Mouse (Mus musculus) liver, embryonic 12.5 days (tissue): ENCODE measurements around the gene Tceal9. TPM values are rescaled to one million over a fixed set of nuclear protein-coding genes. Genes with fewer than 3 reads are reported as not detected.

Experiments
- ATAC-seq: fragments of 200-750 bp; cut with Nextera tagmentation; 2 replicates; pipeline ENCODE4 v1.8.0; 2017; ENCODE audit warnings: moderate number of reproducible peaks, mild to moderate bottlenecking, moderate library complexity
- H3K27ac ChIP-seq: fragments of 300-500 bp; sonication (generic); 2 replicates; pipeline ENCODE4 v1.5.1; 2016; ENCODE audit warnings: mild to moderate bottlenecking
- H3K27me3 ChIP-seq: fragments of 300-500 bp; sonication (generic); replicated peaks from 2 replicates; pipeline ENCODE4 v1.6.1; 2016; ENCODE audit warnings: mild to moderate bottlenecking, moderate library complexity
- H3K36me3 ChIP-seq: fragments of 300-500 bp; sonication (generic); 2 replicates; pipeline ENCODE4 v1.6.1; 2016; ENCODE audit warnings: mild to moderate bottlenecking, moderate library complexity
- H3K4me1 ChIP-seq: fragments of 300-500 bp; sonication (generic); 2 replicates; pipeline ENCODE4 v1.6.1; 2016
- H3K4me2 ChIP-seq: fragments of 300-500 bp; sonication (generic); 2 replicates; pipeline ENCODE4 v1.6.1; 2016; ENCODE audit warnings: mild to moderate bottlenecking, moderate library complexity
- H3K4me3 ChIP-seq: fragments of 300-500 bp; sonication (generic); 2 replicates; pipeline ENCODE4 v1.5.1; 2016; ENCODE audit warnings: mild to moderate bottlenecking, moderate library complexity
- H3K9ac ChIP-seq: fragments of 300-500 bp; sonication (generic); 2 replicates; pipeline ENCODE4 v1.6.1; 2016; ENCODE audit warnings: mild to moderate bottlenecking, moderate library complexity
- H3K9me3 ChIP-seq: fragments of 300-500 bp; sonication (generic); replicated peaks from 2 replicates; pipeline ENCODE4 v1.6.1; 2016; ENCODE audit warnings: mild to moderate bottlenecking, moderate library complexity
- WGBS: fragments of 180-500 bp; shearing (Covaris S2); methylation state at CpG from one replicate; pipeline ENCODE4 v1.1.7; 2016; ENCODE audit not compliant: insufficient replicate concordance; 5-methylcytosine and 5-hydroxymethylcytosine counted together
- polyA plus RNA-seq: library from polyadenylated mRNA; unstranded; fragments of >200 nt; fragmentation: Nextera tagmentation; extraction: Ambion mirVana; gene quantifications from 2 replicates; pipeline ENCODE4 v1.2.1, GENCODE M21; 2016

Gene Tceal9
- polyA plus RNA-seq, 1 experiment from 2014 or later, result 224 TPM

GRCm38 (mm10) chrX:136275386-136275785 is 30.5 kb downstream of the Tceal9 start:
- no peak overlapping the region for H3K4me3 ChIP-seq
- no peak overlapping the region for H3K9ac ChIP-seq
- H3K27me3 ChIP-seq, result peaks cover 4% of the 10 kb centered on the region; the same call in 1 of the 2 replicates
- ATAC-seq, result no peak
- no peak overlapping the region for H3K4me2 ChIP-seq
- peaks cover 7% of the 10 kb centered on the region; the same call in 1 of the 2 replicates for H3K36me3 ChIP-seq
- 34% methylated on average over 3 of the region's 3 CpGs for WGBS
- H3K27ac ChIP-seq, result no peak overlapping the region
- H3K4me1 ChIP-seq, result 0 out of 2 replicates have a peak, but pooled peaks cover 3% of the 10 kb centered on the region
- H3K9me3 ChIP-seq, result no peaks in the 10 kb centered on the region

DNA sequence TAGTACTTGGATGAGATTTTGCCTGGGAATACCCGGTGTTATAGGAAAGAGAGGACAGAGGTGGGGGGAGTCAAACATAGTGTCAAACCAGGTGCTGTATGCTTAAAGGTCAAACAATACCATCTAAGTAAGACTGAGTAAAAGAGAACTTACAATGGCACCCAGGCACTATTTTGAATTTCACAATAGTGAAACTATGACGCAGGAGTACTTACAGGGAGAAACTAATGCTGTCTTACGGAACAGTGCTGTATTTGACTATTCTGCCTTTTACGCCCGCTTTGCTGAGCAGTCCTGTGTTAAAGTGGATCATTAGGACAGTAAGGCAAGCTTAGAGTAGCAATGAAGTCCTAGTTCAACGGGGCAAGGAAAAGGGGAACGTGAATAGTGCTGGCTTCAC is 32.7 kb downstream of the Tceal9 start:
- Histone ChIP-seq H3K9me3 (no peaks in the 10 kb centered on the region), H3K9ac (no peak overlapping the region), H3K27ac (no peak overlapping the region), H3K36me3 (no peaks in the 10 kb centered on the region), H3K27me3 (peaks cover 4% of the 10 kb centered on the region; the same call in 1 of the 2 replicates), H3K4me3 (no peak overlapping the region), H3K4me2 (no peak overlapping the region), H3K4me1 (no peaks in the 10 kb centered on the region)
- 66% methylated on average over 7 of the region's 7 CpGs for WGBS
- no peak for ATAC-seq

DNA sequence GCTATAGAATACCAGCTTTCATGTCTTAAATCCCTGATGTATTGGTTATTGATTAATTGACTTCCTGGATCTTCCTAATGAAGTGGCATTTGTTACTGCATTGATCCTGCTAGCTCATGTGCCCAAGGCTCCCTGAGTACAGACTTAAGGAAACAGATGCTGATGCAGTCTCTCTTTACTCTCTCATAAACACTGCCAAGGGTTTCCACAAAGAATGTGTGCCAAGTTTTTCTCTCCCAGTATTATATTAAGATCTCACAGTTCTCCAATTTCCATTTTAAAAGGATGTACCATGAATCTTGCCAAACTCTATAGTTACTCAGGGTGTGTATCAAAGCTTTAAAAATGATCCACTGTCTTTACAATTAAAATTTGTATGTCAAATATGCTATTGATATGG is 33.5 kb downstream of the Tceal9 start:
- H3K4me3 ChIP-seq, result no peak overlapping the region
- H3K36me3 ChIP-seq, result no peaks in the 10 kb centered on the region
- H3K27me3 ChIP-seq, result peaks cover 4% of the 10 kb centered on the region; the same call in 1 of the 2 replicates
- no peaks in the 10 kb centered on the region for H3K4me1 ChIP-seq
- H3K9ac ChIP-seq, result no peak overlapping the region
- no peaks in the 10 kb centered on the region for H3K9me3 ChIP-seq
- ATAC-seq, result no peak
- no peak overlapping the region for H3K27ac ChIP-seq
- no peak overlapping the region for H3K4me2 ChIP-seq

DNA sequence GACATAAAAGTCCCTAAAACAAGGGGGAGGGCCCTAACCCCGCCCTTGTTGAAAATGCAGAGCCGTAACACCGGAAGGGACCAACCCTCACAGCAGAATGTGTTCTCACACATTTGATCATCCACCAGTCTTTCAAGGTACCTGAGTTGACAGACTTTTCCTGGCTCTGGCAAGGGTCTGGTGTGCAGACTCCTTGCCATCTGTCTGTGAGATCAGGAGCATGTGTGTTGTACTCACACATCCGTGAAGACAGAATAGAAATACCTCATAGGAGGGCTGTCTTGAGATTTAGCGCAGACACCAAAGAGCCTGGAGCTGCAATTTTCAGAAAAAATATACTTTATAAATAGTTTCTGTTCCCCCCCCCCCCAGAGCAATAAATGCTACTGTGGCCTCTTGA is 34.5 kb downstream of the Tceal9 start:
- no peak for ATAC-seq
- Histone ChIP-seq H3K4me2 (no peak overlapping the region), H3K4me3 (no peak overlapping the region), H3K27ac (no peak overlapping the region), H3K9ac (no peak overlapping the region), H3K9me3 (no peaks in the 10 kb centered on the region), H3K36me3 (no peaks in the 10 kb centered on the region), H3K27me3 (peaks cover 4% of the 10 kb centered on the region; the same call in 1 of the 2 replicates), H3K4me1 (no peaks in the 10 kb centered on the region)
- WGBS, result 76% methylated on average over 5 of the region's 5 CpGs

DNA sequence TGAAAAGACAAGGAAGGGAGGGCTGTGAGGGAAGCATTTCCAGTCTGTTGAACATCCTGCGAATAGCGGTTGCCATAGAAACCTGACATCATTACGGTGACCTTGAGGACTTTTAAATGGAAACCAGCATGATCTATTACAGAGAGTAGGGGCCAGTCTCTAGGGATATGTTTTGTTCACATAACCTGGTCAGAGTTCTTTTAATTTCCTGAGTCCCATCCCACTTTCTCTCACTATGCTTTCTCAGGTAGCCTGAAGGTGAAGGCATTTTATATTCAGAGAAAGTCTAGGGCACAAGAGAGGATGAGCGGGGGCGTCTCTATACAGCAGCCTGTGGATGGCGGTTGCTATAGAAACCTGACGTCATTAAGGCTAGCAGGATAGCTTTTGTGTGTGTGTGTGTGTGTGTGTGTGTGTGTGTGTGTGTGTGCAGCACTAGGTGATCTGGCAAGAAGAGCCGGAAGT is 46.0 kb downstream of the Tceal9 start:
- H3K4me1 ChIP-seq, result no peaks in the 10 kb centered on the region
- H3K36me3 ChIP-seq, result no peaks in the 10 kb centered on the region
- H3K9ac ChIP-seq, result no peak overlapping the region
- H3K27ac ChIP-seq, result no peak overlapping the region
- no peak overlapping the region for H3K4me2 ChIP-seq
- no peaks in the 10 kb centered on the region for H3K27me3 ChIP-seq
- WGBS, result 41% methylated on average over 8 of the region's 8 CpGs
- H3K4me3 ChIP-seq, result no peak overlapping the region
- no peaks in the 10 kb centered on the region for H3K9me3 ChIP-seq
- no peak for ATAC-seq

Other genes starting within 250 kb of the Tceal9 start
- gene Arxes1, start 211.7 kb upstream of the Tceal9 start, polyA plus RNA-seq, result 18.0 and 21.2 TPM in 2 replicates
- gene Bex2, start 176.8 kb upstream of the Tceal9 start, polyA plus RNA-seq, result 191 and 194 TPM in 2 replicates
- gene Nxf3, start 159.8 kb upstream of the Tceal9 start, polyA plus RNA-seq, result 0.17 and 0.20 TPM in 2 replicates
- 201 and 211 TPM in 2 replicates for gene Bex4, start 106.1 kb upstream of the Tceal9 start, polyA plus RNA-seq
- gene Tceal8, start 72.7 kb upstream of the Tceal9 start, polyA plus RNA-seq, result 182 and 192 TPM in 2 replicates
- gene Tceal5, start 41.2 kb upstream of the Tceal9 start, polyA plus RNA-seq, result 5.2 and 5.8 TPM in 2 replicates
- gene Tceal7, start 30.3 kb upstream of the Tceal9 start, polyA plus RNA-seq, result 0.98 and 1.4 TPM in 2 replicates
- 147 and 153 TPM in 2 replicates for gene Bex1, start 29.6 kb upstream of the Tceal9 start, polyA plus RNA-seq
- 273 and 279 TPM in 2 replicates for gene Bex3, start 25.2 kb downstream of the Tceal9 start, polyA plus RNA-seq